Mouse (Mus musculus) heart, postnatal 10 days (tissue): ENCODE results near the gene Eef1b2. TPM values are rescaled to one million over a fixed set of nuclear protein-coding genes. Genes with fewer than 3 reads are reported as not detected.

ENCODE experiments used
- DNase-seq, 2 experiments: peaks; one replicate each; pipeline ENCODE4 v3.0.0; 2021
- intact Hi-C: fragments of 180-260 bp; cut with DNase I; formaldehyde crosslinking; loops from one replicate; pipeline ENCODE4 v1.15.1; 2025
- total RNA-seq, 2 experiments: library from RNA; stranded (reverse); gene quantifications; 2 replicates each; pipeline ENCODE4 v1.2.3; 2021

Gene Eef1b2
- total RNA-seq, 2 experiments from 2014 or later, result 445 to 453 TPM

GRCm38 (mm10) chr1:63190851-63191250 lies 14.2 kb downstream of the Eef1b2 start:
- peak; percentile 39 to 52 for DNase-seq
- intact Hi-C loops, result no loop called here

GRCm38 (mm10) chr1:63192306-63193065 lies 15.9 kb downstream of the Eef1b2 start:
- DNase-seq, result no peak
- intact Hi-C loops, result no loop called here

GRCm38 (mm10) chr1:63195848-63196512 lies 19.4 kb downstream of the Eef1b2 start:
- intact Hi-C loops, result no loop called here
- no peak for DNase-seq

- intact Hi-C loops, result no loop called here
- DNase-seq, result no peak
Measured at GRCm38 (mm10) chr1:63199387-63199786, 22.8 kb downstream of the Eef1b2 start.

GRCm38 (mm10) chr1:63200322-63200721 lies 23.7 kb downstream of the Eef1b2 start:
- DNase-seq, result no peak
- intact Hi-C loops, result no loop called here

- DNase-seq, result no peak
- intact Hi-C loops, result no loop called here
Measured at GRCm38 (mm10) chr1:63201672-63202071, 25.0 kb downstream of the Eef1b2 start.

GRCm38 (mm10) chr1:63203471-63203870 lies 26.8 kb downstream of the Eef1b2 start:
- intact Hi-C loops, result no loop called here
- no peak for DNase-seq

GRCm38 (mm10) chr1:63203950-63204659 lies 27.5 kb downstream of the Eef1b2 start:
- intact Hi-C loops, result no loop called here
- DNase-seq, result no peak

GRCm38 (mm10) chr1:63204660-63205394 lies 28.2 kb downstream of the Eef1b2 start:
- no peak for DNase-seq
- intact Hi-C loops, result no loop called here

- DNase-seq, result no peak
- intact Hi-C loops, result no loop called here
Measured at GRCm38 (mm10) chr1:63207607-63208006, 31.0 kb downstream of the Eef1b2 start.

- DNase-seq, result no peak
- intact Hi-C loops, result no loop called here
Measured at GRCm38 (mm10) chr1:63209861-63210529, 33.4 kb downstream of the Eef1b2 start.

- intact Hi-C loops, result no loop called here
- DNase-seq, result no peak
Measured at GRCm38 (mm10) chr1:63213478-63214270, 37.0 kb downstream of the Eef1b2 start.

GRCm38 (mm10) chr1:63214271-63214558 lies 37.6 kb downstream of the Eef1b2 start, which contains the start of gene Gpr1:
Gpr1 (minus strand) TSS chr1:63214543.
- intact Hi-C loops, result no loop called here
- no peak for DNase-seq

GRCm38 (mm10) chr1:63214631-63215030 lies 38.0 kb downstream of the Eef1b2 start:
- no peak for DNase-seq
- intact Hi-C loops, result no loop called here

- intact Hi-C loops, result no loop called here
- DNase-seq, result no peak
Measured at GRCm38 (mm10) chr1:63219277-63219676, 42.7 kb downstream of the Eef1b2 start.

- intact Hi-C loops, result no loop called here
- no peak for DNase-seq
Measured at GRCm38 (mm10) chr1:63225009-63225408, 48.4 kb downstream of the Eef1b2 start.

- intact Hi-C loops, result no loop called here
- DNase-seq, result peak in 1 of 2 experiments; percentile 7
Measured at GRCm38 (mm10) chr1:63225890-63226289, 49.3 kb downstream of the Eef1b2 start.

GRCm38 (mm10) chr1:63227241-63227640 lies 50.6 kb downstream of the Eef1b2 start:
- intact Hi-C loops, result no loop called here

More at GRCm38 (mm10) chr1:63227241-63227640, 50.6 kb downstream of the Eef1b2 start:
- no peak for DNase-seq
